Mouse (Mus musculus): Measurements from ENCODE around the gene Prss36.
"Not testable (repeated sequence)": the region's sequence is repeated elsewhere in the genome, so short reads cannot be mapped to it uniquely, and the experiment has no call there.

Gene Prss36

DNA sequence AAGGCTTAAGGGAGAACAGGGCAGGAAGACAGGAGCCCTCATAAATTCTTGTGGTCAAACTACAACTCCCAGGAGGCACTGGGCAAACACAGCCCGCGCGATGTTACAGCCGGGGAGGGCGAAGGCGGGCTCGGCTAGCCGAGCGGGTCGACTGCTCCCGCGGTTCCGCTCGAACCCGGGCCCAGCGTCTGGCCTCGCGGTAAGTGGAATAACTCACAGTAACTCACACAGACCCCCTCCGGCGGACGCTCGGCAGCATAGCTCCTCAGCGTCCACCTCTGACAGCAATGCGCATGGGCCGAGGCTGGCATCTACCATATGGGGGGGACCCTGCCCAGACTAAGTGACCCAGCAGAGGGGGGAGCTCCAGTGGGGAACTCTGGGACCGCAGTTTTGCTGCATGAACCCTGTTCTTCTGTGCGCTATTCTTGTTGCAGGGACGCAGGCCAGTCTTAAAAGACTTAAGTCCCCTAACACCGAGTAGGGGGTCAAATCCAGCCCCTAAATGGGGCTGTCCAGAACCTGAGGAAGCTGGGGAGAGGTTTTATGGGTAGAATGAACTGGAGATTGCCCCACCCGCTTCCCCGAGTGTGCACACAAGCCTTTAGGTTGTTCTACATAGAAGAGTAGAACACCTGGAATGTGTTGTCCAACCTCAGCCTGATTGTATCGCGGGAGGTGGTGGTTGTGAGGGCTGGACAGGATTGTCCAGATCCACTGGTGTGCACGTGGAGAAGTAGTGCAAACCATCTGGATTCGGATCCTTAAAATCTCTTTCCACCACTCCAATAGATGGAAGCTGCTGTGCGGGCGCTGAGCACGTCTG, 42.3 kb downstream of the Prss36 start, which contains the start of gene Bckdk:
TSS of gene Bckdk (plus strand) at position 112 of the 826 bp plus-strand sequence.
- peak; percentile 82 for DNase-seq (ENCODE audit: low spot score)

DNA sequence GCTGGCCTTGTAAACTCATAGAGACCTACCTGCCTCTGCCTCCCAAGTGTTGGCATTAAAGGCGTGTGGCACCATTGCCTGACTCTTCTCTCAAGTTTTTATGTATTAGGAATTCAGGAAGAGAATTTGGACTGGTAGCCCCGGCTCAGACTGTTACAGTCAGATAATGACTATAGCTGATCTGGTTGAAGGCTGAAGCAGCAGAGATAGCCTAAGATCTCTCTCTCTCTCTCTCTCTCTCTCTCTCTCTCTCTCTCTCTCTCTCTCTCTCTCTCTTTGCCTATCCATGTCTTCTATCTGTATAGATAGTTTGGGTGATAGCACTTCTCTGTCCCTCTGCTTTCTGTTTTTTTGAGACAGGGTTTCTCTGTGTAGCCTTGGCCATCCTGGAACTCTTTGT, 44.8 kb downstream of the Prss36 start:
- no peak for DNase-seq (ENCODE audit: low spot score)

DNA sequence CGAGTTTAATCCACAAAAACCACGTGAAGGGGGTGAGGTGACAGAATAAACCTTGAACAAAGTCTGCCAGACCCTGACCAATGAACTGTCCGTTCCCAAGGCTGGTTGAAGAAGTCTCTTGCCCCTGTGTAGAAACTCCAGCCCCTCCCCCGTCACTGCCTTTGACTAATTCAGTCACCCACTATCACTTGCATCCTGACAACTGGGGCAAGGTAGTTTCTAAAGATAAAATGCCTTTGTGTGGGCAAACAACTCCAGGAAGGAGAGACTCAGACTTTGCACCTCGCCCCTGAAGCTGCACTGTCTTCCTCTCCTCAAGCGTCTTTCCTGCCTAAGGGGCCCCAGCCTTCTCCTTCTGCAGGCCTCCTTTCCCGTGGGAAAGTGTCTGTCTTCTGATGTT, 46.5 kb downstream of the Prss36 start:
- no peak for DNase-seq (ENCODE audit: low spot score)

GRCm38 (mm10) chr7:127898179-127898956, 48.2 kb downstream of the Prss36 start:
- DNase-seq (ENCODE audit: low spot score): no peak

DNA sequence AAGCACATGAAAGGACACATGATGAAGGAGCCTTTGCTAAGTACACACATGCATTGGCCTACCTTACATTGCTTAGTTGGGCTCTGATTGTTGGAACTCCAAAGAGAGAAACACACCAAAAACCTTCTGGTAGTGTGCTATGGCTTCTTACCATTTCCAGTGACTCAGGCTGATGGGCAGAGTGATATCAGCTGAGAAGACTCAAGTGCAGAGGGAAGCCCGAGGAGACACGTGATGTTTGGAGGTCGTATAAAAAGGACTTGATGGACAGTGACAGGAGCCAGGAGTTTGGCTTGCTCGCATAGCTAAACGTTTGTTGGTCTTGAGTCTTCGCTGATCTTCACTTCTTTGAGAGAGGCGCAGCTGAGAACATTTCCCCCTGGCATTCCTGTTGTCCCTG, 49.0 kb downstream of the Prss36 start:
- no peak for DNase-seq (ENCODE audit: low spot score)

- peak; percentile 69 for DNase-seq (ENCODE audit: low spot score)
Measured at GRCm38 (mm10) chr7:127896384-127896783, 50.1 kb downstream of the Prss36 start.

DNA sequence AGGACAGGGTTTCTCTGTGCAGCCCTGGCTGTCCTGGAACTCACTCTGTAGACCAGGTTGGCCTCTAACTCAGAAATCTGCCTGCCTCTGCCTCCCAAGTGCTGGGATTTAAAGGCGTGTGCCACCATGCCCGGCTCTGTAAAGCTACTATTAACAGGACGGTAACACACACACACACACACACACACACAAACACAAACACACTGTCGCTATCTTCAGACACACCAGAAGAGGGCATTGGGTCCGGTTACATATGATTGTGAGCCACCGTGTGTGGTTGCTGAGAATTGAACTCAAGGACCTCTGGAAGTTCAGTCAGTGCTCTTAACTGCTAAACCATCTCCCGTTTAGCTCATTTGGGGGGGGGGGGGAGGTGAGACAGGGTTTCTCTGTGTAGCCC, 50.6 kb downstream of the Prss36 start:
- DNase-seq (ENCODE audit: low spot score): not testable (repeated sequence)

DNA sequence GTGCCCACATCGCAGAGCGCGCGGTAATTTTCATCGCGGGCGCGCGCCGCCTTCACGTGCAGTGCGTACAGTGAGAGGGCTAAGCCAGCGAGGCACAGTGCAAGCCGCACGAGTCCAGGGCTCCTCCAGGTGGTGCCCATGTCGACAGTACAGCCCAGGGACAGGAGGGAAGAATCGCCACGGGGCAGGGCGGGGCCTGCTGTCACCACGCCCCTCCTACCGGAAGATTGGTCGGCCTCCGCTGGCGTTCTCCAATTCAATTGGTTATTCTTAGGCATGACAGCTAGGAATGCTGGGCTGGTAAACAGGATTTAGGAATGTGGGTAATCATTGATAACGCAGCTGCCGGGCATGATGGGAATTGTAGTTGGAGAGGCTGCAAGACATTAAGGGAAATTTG, 51.1 kb downstream of the Prss36 start, which contains the start of the genes Gm21974 and Vkorc1:
TSS of gene Gm21974 (minus strand) at position 13 of the 400 bp plus-strand sequence.
TSS of gene Vkorc1 (minus strand) at position 176 of the 400 bp plus-strand sequence.
- DNase-seq (ENCODE audit: low spot score): peak; percentile 95

GRCm38 (mm10) chr7:127894480-127894879, 52.0 kb downstream of the Prss36 start:
- no peak for DNase-seq (ENCODE audit: low spot score)

- no peak for DNase-seq (ENCODE audit: low spot score)
Measured at GRCm38 (mm10) chr7:127890798-127891197, 55.7 kb downstream of the Prss36 start, which contains the start of gene Prss53. Gene Prss53 (minus strand): TSS chr7:127890970.

DNA sequence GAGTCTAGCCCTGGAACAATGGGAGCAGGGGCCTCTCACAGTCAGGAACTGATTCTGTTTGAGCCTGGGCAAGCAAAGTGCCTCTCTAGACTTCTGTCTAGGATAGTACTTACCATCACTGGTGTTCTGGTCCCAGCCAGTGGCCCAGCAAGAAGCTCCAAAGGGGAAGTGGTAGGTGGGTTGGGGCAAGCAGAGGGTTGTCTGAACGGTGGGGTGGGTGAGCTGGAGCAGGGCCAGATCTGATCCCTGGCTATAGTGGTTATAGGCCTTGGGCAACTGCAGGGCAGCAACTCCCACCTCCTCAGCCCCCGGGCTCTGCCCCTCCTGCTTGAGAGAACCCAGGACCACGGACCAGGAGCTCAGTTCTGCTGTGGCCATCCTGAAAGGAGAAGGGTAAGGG, 57.7 kb downstream of the Prss36 start:
- no peak for DNase-seq (ENCODE audit: low spot score)

DNA sequence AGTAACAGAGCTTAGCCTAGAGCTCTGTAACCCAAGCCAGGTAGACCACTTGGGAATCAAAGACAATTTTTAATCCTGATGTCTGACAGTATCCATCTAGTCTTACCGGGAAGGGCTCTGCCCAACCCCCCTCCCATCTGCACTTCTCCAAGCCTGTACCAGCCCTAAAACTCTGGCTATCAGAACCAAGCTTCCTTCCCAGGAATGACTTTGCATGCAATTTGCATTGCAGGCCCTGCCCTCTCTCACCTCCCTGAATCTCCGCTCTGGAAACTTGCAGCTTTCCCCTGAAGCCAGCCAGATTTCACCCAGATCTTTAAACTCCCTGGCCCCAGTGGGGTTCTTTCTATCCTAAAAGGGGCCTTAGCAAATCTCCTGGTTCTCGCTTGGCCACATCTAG, 58.7 kb downstream of the Prss36 start:
- DNase-seq (ENCODE audit: low spot score): no peak

GRCm38 (mm10) chr7:127887191-127887590, 59.3 kb downstream of the Prss36 start:
- DNase-seq (ENCODE audit: low spot score): no peak

- DNase-seq (ENCODE audit: low spot score): no peak
Measured at GRCm38 (mm10) chr7:127886551-127886950, 60.0 kb downstream of the Prss36 start.

DNA sequence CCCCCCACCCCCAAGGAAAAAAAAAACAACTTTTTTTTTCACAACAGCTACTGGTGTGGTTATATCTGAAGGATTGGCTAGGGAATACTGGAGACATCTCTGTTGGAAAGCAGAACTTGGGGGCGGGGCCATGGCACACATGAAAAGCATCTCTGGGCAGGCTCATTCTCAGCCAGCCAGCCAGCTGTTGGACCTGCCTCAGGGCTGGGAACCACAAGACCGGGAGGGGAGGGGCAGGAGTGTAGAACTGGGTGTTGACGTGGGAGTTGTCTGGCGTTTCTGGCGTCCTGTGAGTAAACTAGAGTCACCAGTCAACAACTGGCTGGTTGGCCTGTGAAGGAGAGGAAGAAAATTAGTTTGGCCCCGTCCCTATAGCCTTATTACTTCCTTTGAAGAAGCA, 60.6 kb downstream of the Prss36 start:
- DNase-seq (ENCODE audit: low spot score): peak; percentile 73
